Mouse (Mus musculus) ES-Bruce4 (cell line): ENCODE measurements around the gene Usp6nl. TPM values are rescaled to one million over a fixed set of nuclear protein-coding genes. Genes with fewer than 3 reads are reported as not detected.

Source experiments
- H3K27ac ChIP-seq: 2 replicates; pipeline ENCODE4 v1.5.1; 2012; ENCODE audit warnings: low read length, inconsistent platforms; ENCODE audit not compliant: insufficient read depth
- H3K27me3 ChIP-seq: 2 replicates; pipeline ENCODE4 v1.6.1; 2012; ENCODE audit warnings: mild to moderate bottlenecking, low read length, inconsistent platforms; ENCODE audit not compliant: control insufficient read depth, poor library complexity, insufficient read depth, severe bottlenecking
- H3K36me3 ChIP-seq: 2 replicates; pipeline ENCODE4 v1.6.1; 2012; ENCODE audit warnings: inconsistent platforms, mild to moderate bottlenecking, low read length, moderate library complexity; ENCODE audit not compliant: control insufficient read depth, poor library complexity, insufficient read depth, severe bottlenecking
- H3K4me1 ChIP-seq: one replicate; pipeline ENCODE4 v1.8.1; 2011; ENCODE audit warnings: low read length; ENCODE audit not compliant: control insufficient read depth, insufficient read depth
- H3K4me3 ChIP-seq: 2 replicates; pipeline ENCODE4 v1.5.1; 2011; ENCODE audit warnings: low read depth, mild to moderate bottlenecking, low read length
- H3K9ac ChIP-seq: 2 replicates; pipeline ENCODE4 v1.6.1; 2012; ENCODE audit warnings: low read depth, mild to moderate bottlenecking, inconsistent platforms; ENCODE audit not compliant: poor library complexity, severe bottlenecking
- H3K9me3 ChIP-seq: replicated peaks from 2 replicates; pipeline ENCODE4 v1.6.1; 2012; ENCODE audit warnings: mild to moderate bottlenecking, low read length, inconsistent platforms; ENCODE audit not compliant: control insufficient read depth, poor library complexity, insufficient read depth, severe bottlenecking
- CTCF ChIP-seq: IDR thresholded peaks from one replicate; pipeline ENCODE4 v1.8.1; 2011; ENCODE audit warnings: low read depth, low read length
- EP300 ChIP-seq: IDR thresholded peaks from 2 replicates; pipeline ENCODE4 v1.6.1; 2011; ENCODE audit warnings: low read depth, low read length; ENCODE audit not compliant: insufficient read depth
- POLR2A ChIP-seq: IDR thresholded peaks from one replicate; pipeline ENCODE4 v1.8.1; 2011; ENCODE audit warnings: low read length; ENCODE audit not compliant: insufficient read depth
- polyA plus RNA-seq: library from polyadenylated mRNA; stranded (reverse); fragments of >200 nt; gene quantifications from 2 replicates; pipeline ENCODE4 v1.2.4, GENCODE M21; 2011; ENCODE audit warnings: low read depth; ENCODE audit not compliant: missing spikeins, insufficient read depth, insufficient read length

The Usp6nl gene
- polyA plus RNA-seq, 1 experiment, result 29.5 TPM

DNA sequence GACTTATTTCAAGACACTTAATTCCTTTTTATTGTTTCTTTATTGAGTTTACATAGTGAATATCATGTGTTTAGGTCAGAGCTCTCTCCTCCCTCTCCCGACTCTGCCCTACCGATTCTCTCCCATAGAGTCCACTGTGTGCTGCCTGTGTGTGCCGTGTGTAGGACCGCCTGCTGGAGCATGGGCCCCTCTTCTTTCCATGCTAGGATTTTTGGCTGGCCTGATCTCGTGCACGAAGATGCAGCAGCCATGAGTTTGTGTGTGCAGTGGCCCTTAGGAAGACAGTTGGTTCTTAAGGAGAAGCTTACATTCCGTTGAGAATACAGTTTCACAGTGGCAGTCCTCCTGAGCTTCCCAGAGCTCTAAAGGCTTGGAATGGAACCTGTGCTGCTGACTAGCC, 19.0 kb downstream of the Usp6nl start:
- Histone ChIP-seq H3K9ac (no peak overlapping the region), H3K27ac (no peak overlapping the region), H3K36me3 (no peaks in the 10 kb centered on the region), H3K4me1 (no peaks in the 10 kb centered on the region), H3K4me3 (no peak overlapping the region), H3K27me3 (no peaks in the 10 kb centered on the region), H3K9me3 (no peaks in the 10 kb centered on the region)
- no peak for TF ChIP-seq CTCF
- TF ChIP-seq POLR2A, result no peak
- no peak for TF ChIP-seq EP300

DNA sequence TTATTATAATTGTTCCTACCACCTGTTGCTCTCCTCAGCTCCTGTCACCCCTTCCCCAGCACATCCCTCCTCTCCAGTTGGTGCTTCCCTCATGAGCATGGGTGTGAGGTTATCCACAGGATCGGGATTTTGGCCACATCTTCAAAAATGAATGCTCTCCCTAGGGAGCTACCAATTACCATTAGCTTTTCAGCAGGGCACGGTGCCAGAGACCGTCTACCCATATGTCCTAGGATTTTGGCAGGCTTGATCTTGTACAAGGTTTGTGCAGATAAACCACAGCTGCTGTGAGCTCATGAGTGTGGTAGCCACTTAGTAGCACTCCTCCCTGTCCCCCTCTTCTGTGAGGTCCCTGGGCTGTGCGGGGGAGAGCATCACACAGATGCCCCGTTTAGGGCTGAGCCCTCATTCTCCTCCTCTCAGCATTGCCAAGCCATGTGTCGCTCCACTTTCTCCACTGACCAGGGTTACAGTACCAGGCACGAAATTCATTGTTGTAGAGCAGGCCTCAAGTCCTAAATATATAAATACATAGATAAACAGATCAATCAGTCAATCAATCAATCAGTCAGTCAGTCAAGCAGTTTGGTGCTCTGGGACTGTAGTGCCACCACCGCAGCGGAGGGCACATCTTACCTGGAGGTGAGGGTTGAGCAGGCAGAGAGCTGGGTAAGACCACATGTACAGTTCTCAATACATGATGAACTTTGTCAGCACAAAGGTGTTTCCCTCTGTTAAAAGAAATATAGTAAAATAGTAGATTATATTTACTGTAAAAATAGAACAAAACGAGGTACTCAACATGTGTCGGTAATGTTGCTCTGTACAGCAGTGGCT, 27.0 kb downstream of the Usp6nl start:
- Histone ChIP-seq H3K27ac (no peak overlapping the region), H3K4me1 (peaks cover 3% of the 10 kb centered on the region), H3K9ac (no peak overlapping the region), H3K4me3 (no peak overlapping the region), H3K9me3 (no peaks in the 10 kb centered on the region), H3K36me3 (no peaks in the 10 kb centered on the region), H3K27me3 (no peaks in the 10 kb centered on the region)
- no peak for TF ChIP-seq CTCF
- no peak for TF ChIP-seq POLR2A
- no peak for TF ChIP-seq EP300

GRCm38 (mm10) chr2:6350164-6350563, 27.7 kb downstream of the Usp6nl start:
- Histone ChIP-seq H3K9me3 (no peaks in the 10 kb centered on the region), H3K9ac (no peak overlapping the region), H3K4me1 (peaks cover 3% of the 10 kb centered on the region), H3K36me3 (no peaks in the 10 kb centered on the region), H3K4me3 (no peak overlapping the region), H3K27ac (no peak overlapping the region), H3K27me3 (no peaks in the 10 kb centered on the region)
- TF ChIP-seq CTCF (no peak), POLR2A (no peak), EP300 (no peak)

GRCm38 (mm10) chr2:6350931-6351695, 28.6 kb downstream of the Usp6nl start:
- Histone ChIP-seq H3K9me3 (no peaks in the 10 kb centered on the region), H3K27ac (no peak overlapping the region), H3K4me3 (no peak overlapping the region), H3K36me3 (no peaks in the 10 kb centered on the region), H3K27me3 (no peaks in the 10 kb centered on the region), H3K4me1 (peaks cover 3% of the 10 kb centered on the region), H3K9ac (no peak overlapping the region)
- no peak for TF ChIP-seq POLR2A
- no peak for TF ChIP-seq CTCF
- no peak for TF ChIP-seq EP300

GRCm38 (mm10) chr2:6352541-6352971, 30.1 kb downstream of the Usp6nl start:
- H3K27ac ChIP-seq, result no peak overlapping the region
- no peak overlapping the region for H3K4me3 ChIP-seq
- H3K9ac ChIP-seq, result no peak overlapping the region
- no peaks in the 10 kb centered on the region for H3K36me3 ChIP-seq
- H3K4me1 ChIP-seq, result peaks cover 3% of the 10 kb centered on the region
- H3K9me3 ChIP-seq, result no peaks in the 10 kb centered on the region
- TF ChIP-seq POLR2A (no peak), CTCF (no peak), EP300 (no peak)
- H3K27me3 ChIP-seq, result no peaks in the 10 kb centered on the region

DNA sequence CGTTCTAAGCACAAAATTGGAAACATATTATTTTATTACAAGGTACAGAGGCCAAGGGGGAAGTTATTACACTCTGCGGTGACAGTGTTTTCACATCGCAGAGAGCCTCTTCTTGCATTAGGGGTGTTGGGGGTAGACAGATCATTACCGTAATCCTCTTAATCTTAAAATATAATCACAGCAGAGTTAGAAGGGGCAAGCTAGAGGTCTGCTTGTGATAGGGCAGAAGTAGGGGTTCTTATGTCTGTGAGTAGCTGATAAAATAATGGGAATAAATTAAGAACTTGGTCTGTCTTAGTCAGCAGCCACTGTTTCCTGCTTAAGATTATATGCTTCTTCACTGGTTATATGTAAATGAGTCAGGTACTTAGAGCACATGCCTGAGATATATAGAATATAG, 30.6 kb downstream of the Usp6nl start:
- H3K9ac ChIP-seq, result no peak overlapping the region
- H3K4me3 ChIP-seq, result no peak overlapping the region
- H3K27ac ChIP-seq, result no peak overlapping the region
- H3K36me3 ChIP-seq, result no peaks in the 10 kb centered on the region
- TF ChIP-seq POLR2A (no peak), CTCF (no peak), EP300 (no peak)
- peaks cover 3% of the 10 kb centered on the region for H3K4me1 ChIP-seq
- H3K27me3 ChIP-seq, result no peaks in the 10 kb centered on the region
- no peaks in the 10 kb centered on the region for H3K9me3 ChIP-seq
